Mouse (Mus musculus) lung, postnatal 4 days (tissue): Measurements from ENCODE around the gene Srp54a.
"Not testable (repeated sequence)": the region's sequence is repeated elsewhere in the genome, so short reads cannot be mapped to it uniquely, and the experiment has no call there.

Experiments used
- DNase-seq, 2 experiments: peaks; one replicate each; pipeline ENCODE4 v3.0.0; 2021

Srp54a gene

GRCm38 (mm10) chr12:55135540-55135939 is 55.5 kb downstream of the Srp54a start:
- DNase-seq: not testable (repeated sequence)

- not testable (repeated sequence) for DNase-seq
These were observed 57.8 kb downstream of the Srp54a start for GRCm38 (mm10) chr12:55137859-55138258.

- not testable (repeated sequence) for DNase-seq
These were observed 74.7 kb downstream of the Srp54a start, which contains the start of gene Srp54b for GRCm38 (mm10) chr12:55154559-55155448. Srp54b (plus strand) TSS chr12:55155104.

GRCm38 (mm10) chr12:55155449-55155783 is 75.4 kb downstream of the Srp54a start:
- not testable (repeated sequence) for DNase-seq
